Mouse (Mus musculus) layer of hippocampus, adult 18-20 months (tissue): ENCODE results near the gene Ppid. TPM values are rescaled to one million over a fixed set of nuclear protein-coding genes. Genes with fewer than 3 reads are reported as not detected.
"Not testable (repeated sequence)": the region's sequence is repeated elsewhere in the genome, so short reads cannot be mapped to it uniquely, and the experiment has no call there.

Experiments used
- DNase-seq, 2 experiments: peaks; one replicate each; pipeline ENCODE4 v3.0.0; 2022; ENCODE audit warnings: low spot score in 2 of 2
- total RNA-seq, 2 experiments: library from RNA; stranded (reverse); gene quantifications; 2 replicates each; pipeline ENCODE4 v1.2.3; 2021

The Ppid gene
- total RNA-seq, 2 experiments from 2014 or later = 84.8 TPM

GRCm38 (mm10) chr3:79569351-79569681 lies 21.8 kb upstream of the Ppid start:
- no peak for DNase-seq

- DNase-seq = no peak
These were observed 18.7 kb upstream of the Ppid start for GRCm38 (mm10) chr3:79572399-79572798.

- not testable (repeated sequence) for DNase-seq
These were observed 17.8 kb upstream of the Ppid start for GRCm38 (mm10) chr3:79573376-79573775.

- no peak for DNase-seq
These were observed 16.8 kb upstream of the Ppid start for GRCm38 (mm10) chr3:79574336-79574735.

GRCm38 (mm10) chr3:79575576-79576467 lies 15.3 kb upstream of the Ppid start:
- no peak for DNase-seq

GRCm38 (mm10) chr3:79576468-79576816 lies 14.7 kb upstream of the Ppid start:
- DNase-seq = no peak

- no peak for DNase-seq
These were observed 14.3 kb upstream of the Ppid start for GRCm38 (mm10) chr3:79576865-79577264.

GRCm38 (mm10) chr3:79577606-79578005 lies 13.5 kb upstream of the Ppid start:
- DNase-seq = no peak

- DNase-seq = no peak
These were observed 13.0 kb upstream of the Ppid start for GRCm38 (mm10) chr3:79578164-79578563.

- DNase-seq = no peak
These were observed 11.1 kb upstream of the Ppid start for GRCm38 (mm10) chr3:79579891-79580575.

GRCm38 (mm10) chr3:79586804-79587203 lies 4.3 kb upstream of the Ppid start:
- peak; percentile 87 to 98 for DNase-seq

GRCm38 (mm10) chr3:79589671-79590070 lies 1.5 kb upstream of the Ppid start:
- no peak for DNase-seq

- peak in 1 of 2 experiments; percentile 12 for DNase-seq
These were observed 790 bp downstream of the Ppid start for GRCm38 (mm10) chr3:79591793-79592471.

- no peak for DNase-seq
These were observed 4.3 kb downstream of the Ppid start for GRCm38 (mm10) chr3:79595468-79595867.

GRCm38 (mm10) chr3:79609886-79610285 lies 18.7 kb downstream of the Ppid start:
- no peak for DNase-seq

GRCm38 (mm10) chr3:79627484-79628181 lies 36.5 kb downstream of the Ppid start:
- no peak for DNase-seq

- no peak for DNase-seq
These were observed 37.0 kb downstream of the Ppid start for GRCm38 (mm10) chr3:79628182-79628560.

- peak; percentile 97 to 99 for DNase-seq
These were observed 37.6 kb downstream of the Ppid start, which contains the start of gene 4930579G24Rik for GRCm38 (mm10) chr3:79628561-79629415. Gene 4930579G24Rik (plus strand): TSS chr3:79629079.

GRCm38 (mm10) chr3:79629416-79629730 lies 38.2 kb downstream of the Ppid start, which contains the start of gene Etfdh:
Gene Etfdh (minus strand): TSS chr3:79629500.
- DNase-seq = peak in 1 of 2 experiments; percentile 39

- no peak for DNase-seq
These were observed 61.0 kb downstream of the Ppid start for GRCm38 (mm10) chr3:79652129-79652528.
